Mouse (Mus musculus): ENCODE results near the gene Olfr332. TPM values are rescaled to one million over a fixed set of nuclear protein-coding genes. Genes with fewer than 3 reads are reported as not detected.
"Not testable (repeated sequence)": the region's sequence is repeated elsewhere in the genome, so short reads cannot be mapped to it uniquely, and the experiment has no call there.

The Olfr332 gene
- not detected in 2 replicates for total RNA-seq (2014; rRNA removed; ENCODE audit: low replicate concordance)
- not detected in 2 replicates for polyA plus RNA-seq (2015; fragmentation: Nextera tagmentation; extraction: Ambion mirVana)

- no peak for TF ChIP-seq CTCF (IDR thresholded peaks at IDR 0.05; ENCODE audit: low read depth)
- no peak for TF ChIP-seq EP300 (IDR thresholded peaks at IDR 0.05; ENCODE audit: low read depth)
- Histone ChIP-seq H3K27me3 (ENCODE audit: control insufficient read depth, insufficient read depth, low read length) (no peaks in the 10 kb centered on the region), H3K27ac (ENCODE audit: low read depth) (no peak within 1 kb of the TSS), H3K4me2 (ENCODE audit: low read depth, low read length) (no peak within 1 kb of the TSS), H3K9ac (replicated peaks; ENCODE audit: low read depth, low read length) (no peak within 1 kb of the TSS), H3K9me3 (replicated peaks; ENCODE audit: control insufficient read depth, low read length) (no peaks in the 10 kb centered on the region), H3K4me1 (ENCODE audit: control insufficient read depth, insufficient read depth) (no peaks in the 10 kb centered on the region), H3K36me3 (replicated peaks; ENCODE audit: control insufficient read depth, insufficient read depth, low read length) (no peaks in the 10 kb centered on the region), H3K4me3 (ENCODE audit: low read depth, low read length) (no peak within 1 kb of the TSS)
- 63% methylated on average over 2 of the region's 2 CpGs for WGBS
- no peak for ATAC-seq (ENCODE audit: insufficient read depth, low read depth)
- DNase-seq (ENCODE audit: low spot score) = no peak
These were observed at the start of gene Olfr332 for GRCm38 (mm10) chr11:58492455-58492854. Gene Olfr332, minus strand, starts transcription at chr11:58492555.

GRCm38 (mm10) chr11:58534736-58535135 lies 42.4 kb upstream of the Olfr332 start, which contains the start of gene Olfr330:
Gene Olfr330, minus strand, starts transcription at chr11:58534836.
- H3K4me2 ChIP-seq (ENCODE audit: low read depth, low read length); H3K4me3 ChIP-seq (ENCODE audit: low read depth, low read length); DNase-seq (ENCODE audit: low spot score); H3K27me3 ChIP-seq (ENCODE audit: control insufficient read depth, insufficient read depth, low read length); H3K9me3 ChIP-seq (replicated peaks; ENCODE audit: control insufficient read depth, low read length); H3K4me1 ChIP-seq (ENCODE audit: control insufficient read depth, insufficient read depth); H3K36me3 ChIP-seq (replicated peaks; ENCODE audit: control insufficient read depth, insufficient read depth, low read length); ATAC-seq (ENCODE audit: insufficient read depth, low read depth); H3K9ac ChIP-seq (replicated peaks; ENCODE audit: low read depth, low read length); H3K27ac ChIP-seq (ENCODE audit: low read depth): not testable (repeated sequence)

- H3K9me3 ChIP-seq (replicated peaks; ENCODE audit: control insufficient read depth, low read length); H3K36me3 ChIP-seq (replicated peaks; ENCODE audit: control insufficient read depth, insufficient read depth, low read length); H3K9ac ChIP-seq (replicated peaks; ENCODE audit: low read depth, low read length); H3K27ac ChIP-seq (ENCODE audit: low read depth); H3K4me2 ChIP-seq (ENCODE audit: low read depth, low read length); DNase-seq (ENCODE audit: low spot score); H3K27me3 ChIP-seq (ENCODE audit: control insufficient read depth, insufficient read depth, low read length); H3K4me3 ChIP-seq (ENCODE audit: low read depth, low read length); H3K4me1 ChIP-seq (ENCODE audit: control insufficient read depth, insufficient read depth); ATAC-seq (ENCODE audit: insufficient read depth, low read depth): not testable (repeated sequence)
- 88% methylated on average over 6 of the region's 9 CpGs for WGBS
These were observed 27.4 kb upstream of the Olfr332 start for GRCm38 (mm10) chr11:58519756-58520155.

GRCm38 (mm10) chr11:58518916-58519315 lies 26.6 kb upstream of the Olfr332 start:
- H3K4me3 ChIP-seq (ENCODE audit: low read depth, low read length); ATAC-seq (ENCODE audit: insufficient read depth, low read depth); DNase-seq (ENCODE audit: low spot score); H3K4me1 ChIP-seq (ENCODE audit: control insufficient read depth, insufficient read depth); H3K9me3 ChIP-seq (replicated peaks; ENCODE audit: control insufficient read depth, low read length); H3K9ac ChIP-seq (replicated peaks; ENCODE audit: low read depth, low read length); H3K4me2 ChIP-seq (ENCODE audit: low read depth, low read length); H3K36me3 ChIP-seq (replicated peaks; ENCODE audit: control insufficient read depth, insufficient read depth, low read length); H3K27ac ChIP-seq (ENCODE audit: low read depth); H3K27me3 ChIP-seq (ENCODE audit: control insufficient read depth, insufficient read depth, low read length): not testable (repeated sequence)
- 86% methylated on average over 17 of the region's 18 CpGs for WGBS

GRCm38 (mm10) chr11:58509058-58509457 lies 16.7 kb upstream of the Olfr332 start:
- H3K4me1 ChIP-seq (ENCODE audit: control insufficient read depth, insufficient read depth); H3K36me3 ChIP-seq (replicated peaks; ENCODE audit: control insufficient read depth, insufficient read depth, low read length); H3K27me3 ChIP-seq (ENCODE audit: control insufficient read depth, insufficient read depth, low read length); H3K27ac ChIP-seq (ENCODE audit: low read depth); H3K4me3 ChIP-seq (ENCODE audit: low read depth, low read length); DNase-seq (ENCODE audit: low spot score); ATAC-seq (ENCODE audit: insufficient read depth, low read depth); H3K4me2 ChIP-seq (ENCODE audit: low read depth, low read length); H3K9me3 ChIP-seq (replicated peaks; ENCODE audit: control insufficient read depth, low read length); H3K9ac ChIP-seq (replicated peaks; ENCODE audit: low read depth, low read length): not testable (repeated sequence)
- 78% methylated on average over 19 of the region's 19 CpGs for WGBS

- not testable (repeated sequence) for H3K4me1 ChIP-seq (ENCODE audit: control insufficient read depth, insufficient read depth); ATAC-seq (ENCODE audit: insufficient read depth, low read depth); H3K9ac ChIP-seq (replicated peaks; ENCODE audit: low read depth, low read length)
These were observed 10.1 kb upstream of the Olfr332 start, which contains the start of gene Olfr331 for GRCm38 (mm10) chr11:58502472-58502871. Gene Olfr331, minus strand, starts transcription at chr11:58502572.

More at GRCm38 (mm10) chr11:58502472-58502871, 10.1 kb upstream of the Olfr332 start, which contains the start of gene Olfr331:
- not testable (repeated sequence) for H3K9me3 ChIP-seq (replicated peaks; ENCODE audit: control insufficient read depth, low read length); H3K4me2 ChIP-seq (ENCODE audit: low read depth, low read length); H3K27ac ChIP-seq (ENCODE audit: low read depth); H3K36me3 ChIP-seq (replicated peaks; ENCODE audit: control insufficient read depth, insufficient read depth, low read length); H3K4me3 ChIP-seq (ENCODE audit: low read depth, low read length); H3K27me3 ChIP-seq (ENCODE audit: control insufficient read depth, insufficient read depth, low read length); DNase-seq (ENCODE audit: low spot score)

Data from heart, postnatal 0 days (tissue).